Mouse (Mus musculus) midbrain, embryonic 16.5 days (tissue): ENCODE results near the gene Tacc2. TPM values are rescaled to one million over a fixed set of nuclear protein-coding genes. Genes with fewer than 3 reads are reported as not detected.

Experiments used
- ATAC-seq: fragments of 200-750 bp; cut with Nextera tagmentation; 2 replicates; pipeline ENCODE4 v1.8.0; 2017; ENCODE audit warnings: moderate TSS enrichment
- H3K27ac ChIP-seq: fragments of 300-500 bp; sonication (generic); 2 replicates; pipeline ENCODE4 v1.5.1; 2014; ENCODE audit warnings: mild to moderate bottlenecking, low read length, mixed read lengths
- H3K27me3 ChIP-seq: fragments of 300-500 bp; sonication (generic); 2 replicates; pipeline ENCODE4 v1.6.1; 2014; ENCODE audit warnings: low read depth, low read length, mixed read lengths; ENCODE audit not compliant: control insufficient read depth, insufficient read depth
- H3K36me3 ChIP-seq: fragments of 300-500 bp; sonication (generic); 2 replicates; pipeline ENCODE4 v1.6.1; 2014; ENCODE audit warnings: mild to moderate bottlenecking, low read length, moderate library complexity, mixed read lengths; ENCODE audit not compliant: control insufficient read depth, insufficient read depth
- H3K4me1 ChIP-seq: fragments of 300-500 bp; sonication (generic); 2 replicates; pipeline ENCODE4 v1.6.1; 2014; ENCODE audit warnings: mild to moderate bottlenecking, low read length, mixed read lengths; ENCODE audit not compliant: control insufficient read depth, insufficient read depth
- H3K4me2 ChIP-seq: fragments of 300-500 bp; sonication (generic); 2 replicates; pipeline ENCODE4 v1.6.1; 2014; ENCODE audit warnings: mild to moderate bottlenecking, low read length, mixed read lengths
- H3K4me3 ChIP-seq: fragments of 300-500 bp; sonication (generic); 2 replicates; pipeline ENCODE4 v1.5.1; 2014; ENCODE audit warnings: low read depth, mild to moderate bottlenecking, low read length, moderate library complexity, mixed read lengths
- H3K9ac ChIP-seq: fragments of 300-500 bp; sonication (generic); 2 replicates; pipeline ENCODE4 v1.6.1; 2014; ENCODE audit warnings: low read depth, low read length, mixed read lengths
- H3K9me3 ChIP-seq: fragments of 300-500 bp; sonication (generic); replicated peaks from 2 replicates; pipeline ENCODE4 v1.6.1; 2014; ENCODE audit warnings: mild to moderate bottlenecking, low read length, mixed read lengths; ENCODE audit not compliant: control insufficient read depth, poor library complexity, severe bottlenecking
- WGBS: fragments of 180-500 bp; shearing (Covaris S2); extraction: QIAGEN DNeasy Blood & Tissue Kit; methylation state at CpG from one replicate; pipeline ENCODE4 v1.1.7; 2014; 5-methylcytosine and 5-hydroxymethylcytosine counted together
- polyA plus RNA-seq: library from polyadenylated mRNA; unstranded; fragments of >200 nt; fragmentation: Nextera tagmentation; extraction: Ambion mirVana; gene quantifications from 2 replicates; pipeline ENCODE4 v1.2.1, GENCODE M21; 2015

Tacc2 gene
- polyA plus RNA-seq, 1 experiment from 2014 or later = 61.1 TPM

- ATAC-seq = 0 out of 2 replicates have a peak, but pooled peaks have one; percentile 20
- H3K4me3 ChIP-seq = no peak overlapping the region
- no peaks in the 10 kb centered on the region for H3K9me3 ChIP-seq
- H3K27ac ChIP-seq = peak overlapping the region; percentile 47; the same call in 1 of the 2 replicates
- no peak overlapping the region for H3K9ac ChIP-seq
- H3K4me2 ChIP-seq = no peak overlapping the region
- H3K27me3 ChIP-seq = no peaks in the 10 kb centered on the region
- peaks cover 21% of the 10 kb centered on the region for H3K4me1 ChIP-seq
- WGBS = 50% methylated on average over 9 of the region's 9 CpGs
- peaks cover 14% of the 10 kb centered on the region for H3K36me3 ChIP-seq
These were observed 143.6 kb downstream of the Tacc2 start for GRCm38 (mm10) chr7:130720646-130721335.

GRCm38 (mm10) chr7:130726185-130726584, 148.9 kb downstream of the Tacc2 start:
- no peak overlapping the region for H3K27ac ChIP-seq
- H3K4me3 ChIP-seq = no peak overlapping the region
- 77% methylated on average over 3 of the region's 3 CpGs for WGBS

DNA sequence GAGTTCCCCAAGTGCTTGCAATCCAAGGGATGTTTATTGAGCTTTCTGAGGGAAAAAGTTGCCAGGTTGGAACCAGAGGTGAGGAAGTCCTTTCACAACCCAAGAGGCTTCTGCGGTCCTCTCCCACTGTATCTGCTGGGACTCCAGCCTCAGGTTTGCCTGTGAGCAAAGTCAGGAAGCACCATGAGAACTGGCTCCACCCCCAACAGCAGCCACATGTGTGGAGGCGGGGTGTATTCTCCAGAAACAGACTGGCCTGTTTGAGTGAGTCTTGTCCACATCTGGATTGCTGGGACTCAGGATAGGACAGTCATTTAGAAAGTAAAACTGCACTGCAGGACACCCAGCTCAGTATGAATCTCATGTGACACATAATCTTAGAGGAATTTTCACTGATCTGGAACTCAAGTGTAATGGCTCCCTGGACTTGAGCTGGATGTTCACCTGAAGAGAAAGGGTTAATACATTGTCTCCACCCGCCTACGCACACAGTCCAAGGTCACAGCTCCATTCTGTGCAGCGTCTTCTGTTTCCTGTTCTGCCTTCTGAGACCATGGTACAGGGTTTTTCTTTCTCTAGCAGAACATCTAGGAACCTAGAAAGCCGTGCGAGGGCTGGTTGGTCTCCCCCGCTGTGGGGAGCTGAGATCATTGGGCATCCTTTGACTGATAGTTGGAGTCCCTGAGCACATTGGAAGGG, 149.6 kb downstream of the Tacc2 start:
- Histone ChIP-seq H3K4me2 (no peak overlapping the region), H3K9me3 (no peaks in the 10 kb centered on the region), H3K36me3 (peaks cover 14% of the 10 kb centered on the region), H3K4me3 (no peak overlapping the region), H3K27ac (no peak overlapping the region), H3K4me1 (peaks cover 7% of the 10 kb centered on the region), H3K27me3 (no peaks in the 10 kb centered on the region), H3K9ac (no peak overlapping the region)
- WGBS = 76% methylated on average over 8 of the region's 8 CpGs
- ATAC-seq = no peak

More at GRCm38 (mm10) chr7:130726185-130726584, 148.9 kb downstream of the Tacc2 start:
- no peak overlapping the region for H3K4me2 ChIP-seq
- H3K36me3 ChIP-seq = peaks cover 14% of the 10 kb centered on the region
- ATAC-seq = no peak
- H3K27me3 ChIP-seq = no peaks in the 10 kb centered on the region
- H3K4me1 ChIP-seq = peaks cover 3% of the 10 kb centered on the region
- no peak overlapping the region for H3K9ac ChIP-seq
- no peaks in the 10 kb centered on the region for H3K9me3 ChIP-seq

DNA sequence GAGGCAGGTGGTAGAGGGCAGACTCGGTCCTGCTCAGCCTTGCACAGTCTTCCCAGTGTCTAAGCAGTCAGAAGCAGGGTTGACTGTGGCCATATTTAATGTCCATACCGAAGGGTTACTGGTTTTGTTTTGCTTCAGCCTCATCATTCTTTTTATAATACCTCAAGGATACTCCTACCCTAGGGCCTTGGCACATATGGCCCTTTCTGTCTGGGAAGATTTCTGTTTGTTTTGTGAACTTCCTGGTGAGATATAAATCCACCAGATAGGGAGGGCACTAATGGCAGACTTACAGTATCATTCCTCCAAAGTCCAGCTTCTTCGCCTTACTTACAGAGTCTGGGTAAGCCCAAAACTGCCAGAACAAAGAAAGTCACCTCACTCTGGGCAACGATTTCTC, 150.3 kb downstream of the Tacc2 start:
- 89% methylated on average over 4 of the region's 4 CpGs for WGBS
- Histone ChIP-seq H3K4me3 (no peak overlapping the region), H3K4me2 (no peak overlapping the region), H3K9ac (no peak overlapping the region), H3K36me3 (peaks cover 14% of the 10 kb centered on the region), H3K27ac (no peak overlapping the region), H3K27me3 (no peaks in the 10 kb centered on the region), H3K9me3 (no peaks in the 10 kb centered on the region), H3K4me1 (peaks cover 10% of the 10 kb centered on the region)
- ATAC-seq = no peak

DNA sequence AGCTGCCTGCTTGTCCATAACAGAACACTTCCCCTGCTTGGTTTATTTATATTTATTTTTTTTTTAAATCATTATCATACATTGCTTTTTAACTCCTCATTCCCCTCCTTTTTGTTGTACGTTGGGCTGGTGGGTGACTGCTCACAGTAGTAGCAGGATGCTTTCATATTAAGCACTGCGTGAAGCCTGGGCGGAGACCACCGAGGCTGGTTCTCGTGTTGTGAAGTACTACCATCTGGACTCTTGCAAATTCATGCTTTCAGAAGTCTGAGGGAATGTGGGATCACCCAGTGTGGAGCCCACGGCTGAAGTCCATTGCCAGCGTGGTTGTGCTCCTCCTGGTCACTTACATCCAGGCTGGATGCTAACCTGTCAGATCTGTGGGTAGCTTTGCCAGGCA, 154.6 kb downstream of the Tacc2 start:
- H3K27me3 ChIP-seq = no peaks in the 10 kb centered on the region
- peaks cover 13% of the 10 kb centered on the region for H3K4me1 ChIP-seq
- no peaks in the 10 kb centered on the region for H3K9me3 ChIP-seq
- peaks cover 32% of the 10 kb centered on the region for H3K36me3 ChIP-seq
- 0 out of 2 replicates have a peak overlapping the region, but pooled peaks have one; percentile 11 for H3K9ac ChIP-seq
- H3K4me2 ChIP-seq = no peak overlapping the region
- 56% methylated on average over 7 of the region's 7 CpGs for WGBS
- H3K4me3 ChIP-seq = no peak overlapping the region
- peak overlapping the region; percentile 15 for H3K27ac ChIP-seq
- ATAC-seq = no peak

DNA sequence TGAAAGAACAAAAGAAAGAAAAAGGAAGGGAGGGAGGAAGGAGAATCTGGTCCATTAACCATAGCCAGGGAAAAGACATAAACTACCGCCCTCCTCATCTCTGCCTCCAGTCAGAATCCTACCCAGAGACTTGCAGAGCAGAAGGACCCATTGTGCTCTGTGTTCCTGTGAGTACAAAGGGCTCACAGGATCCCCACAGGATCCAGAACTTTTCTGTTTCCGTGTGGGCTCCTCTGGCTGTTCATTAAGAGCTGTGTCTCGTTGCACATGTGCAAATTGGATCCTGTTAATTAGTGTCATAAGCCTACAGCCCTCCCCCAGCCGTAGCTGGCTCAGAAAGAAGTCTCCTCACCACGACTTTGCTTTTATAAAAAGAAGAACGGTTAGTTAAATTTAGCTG, 155.7 kb downstream of the Tacc2 start:
- Histone ChIP-seq H3K4me2 (no peak overlapping the region), H3K4me3 (no peak overlapping the region), H3K9ac (no peak overlapping the region), H3K9me3 (no peaks in the 10 kb centered on the region), H3K27ac (peak overlapping the region; percentile 43), H3K36me3 (peaks cover 32% of the 10 kb centered on the region), H3K4me1 (peaks cover 13% of the 10 kb centered on the region), H3K27me3 (no peaks in the 10 kb centered on the region)
- 39% methylated on average over 6 of the region's 6 CpGs for WGBS
- ATAC-seq = no peak

DNA sequence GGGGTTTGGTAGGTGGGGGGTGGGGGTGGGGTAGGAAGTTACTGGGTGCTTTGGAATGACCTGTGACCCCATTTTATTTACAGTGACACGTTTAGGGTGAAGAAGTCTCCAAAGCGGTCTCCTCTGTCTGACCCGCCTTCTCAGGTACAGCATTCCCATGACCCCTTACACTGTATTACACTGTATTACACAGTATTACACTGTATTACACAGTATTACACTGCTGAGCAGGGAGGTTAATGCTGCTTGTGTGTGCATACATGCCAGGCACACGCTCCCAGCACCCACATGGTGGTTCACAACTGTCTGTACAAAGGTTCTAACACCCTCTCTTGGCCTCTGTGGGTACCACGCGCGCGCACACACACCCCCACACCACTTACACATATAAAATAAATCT, 156.2 kb downstream of the Tacc2 start:
- H3K4me3 ChIP-seq = no peak overlapping the region
- H3K4me2 ChIP-seq = no peak overlapping the region
- H3K4me1 ChIP-seq = peaks cover 13% of the 10 kb centered on the region
- no peak for ATAC-seq
- peaks cover 32% of the 10 kb centered on the region for H3K36me3 ChIP-seq
- H3K27ac ChIP-seq = peak overlapping the region; percentile 43
- H3K9ac ChIP-seq = no peak overlapping the region
- no peaks in the 10 kb centered on the region for H3K9me3 ChIP-seq
- 91% methylated on average over 8 of the region's 8 CpGs for WGBS
- H3K27me3 ChIP-seq = no peaks in the 10 kb centered on the region

GRCm38 (mm10) chr7:130734195-130734787, 157.1 kb downstream of the Tacc2 start:
- Histone ChIP-seq H3K4me2 (no peak overlapping the region), H3K4me3 (no peak overlapping the region), H3K36me3 (peaks cover 30% of the 10 kb centered on the region), H3K4me1 (peaks cover 13% of the 10 kb centered on the region), H3K9me3 (no peaks in the 10 kb centered on the region), H3K9ac (no peak overlapping the region), H3K27me3 (no peaks in the 10 kb centered on the region), H3K27ac (no peak overlapping the region)
- WGBS = 98% methylated on average over 2 of the region's 2 CpGs
- no peak for ATAC-seq

GRCm38 (mm10) chr7:130741099-130741498, 163.9 kb downstream of the Tacc2 start:
- no peaks in the 10 kb centered on the region for H3K27me3 ChIP-seq
- H3K9me3 ChIP-seq = no peaks in the 10 kb centered on the region
- WGBS = 85% methylated on average over 4 of the region's 4 CpGs
- no peak overlapping the region for H3K4me2 ChIP-seq
- peaks cover 50% of the 10 kb centered on the region for H3K36me3 ChIP-seq
- no peak overlapping the region for H3K4me3 ChIP-seq
- ATAC-seq = no peak
- H3K9ac ChIP-seq = no peak overlapping the region
- no peaks in the 10 kb centered on the region for H3K4me1 ChIP-seq
- H3K27ac ChIP-seq = no peak overlapping the region
